Mouse (Mus musculus) small intestine, adult 2 months (tissue): ENCODE results near the gene Pdxk. TPM values are rescaled to one million over a fixed set of nuclear protein-coding genes. Genes with fewer than 3 reads are reported as not detected.
A peak's percentile ranks its signal among the peaks of the same experiment; 100 is the strongest.

ENCODE experiments used
- H3K27ac ChIP-seq: fragments of 200-500 bp; 2 replicates; pipeline ENCODE4 v1.5.1; 2012; ENCODE audit warnings: low read depth, low read length, control low read depth, inconsistent platforms; ENCODE audit not compliant: insufficient read depth
- H3K27me3 ChIP-seq: fragments of 200-500 bp; 2 replicates; pipeline ENCODE4 v1.6.1; 2012; ENCODE audit warnings: mild to moderate bottlenecking, moderate library complexity, low read length, inconsistent platforms; ENCODE audit not compliant: control insufficient read depth, insufficient read depth
- H3K36me3 ChIP-seq: fragments of 200-500 bp; 2 replicates; pipeline ENCODE4 v1.6.1; 2012; ENCODE audit warnings: mild to moderate bottlenecking, low read length, control low read depth, inconsistent platforms; ENCODE audit not compliant: control insufficient read depth, insufficient read depth
- H3K4me1 ChIP-seq: fragments of 200-500 bp; 2 replicates; pipeline ENCODE4 v1.6.1; 2012; ENCODE audit warnings: low read length, inconsistent platforms, mixed read lengths; ENCODE audit not compliant: control insufficient read depth, insufficient read depth, insufficient read length
- H3K4me3 ChIP-seq: fragments of 200-500 bp; 2 replicates; pipeline ENCODE4 v1.5.1; 2012; ENCODE audit warnings: low read depth, mild to moderate bottlenecking, control low read depth, inconsistent platforms, low read length, moderate library complexity
- CTCF ChIP-seq: fragments of 200-500 bp; IDR thresholded peaks from 2 replicates; pipeline ENCODE4 v1.5.1; 2012; ENCODE audit warnings: low read depth, mild to moderate bottlenecking, control low read depth, inconsistent platforms, low read length, moderate library complexity, mixed read lengths; ENCODE audit not compliant: insufficient replicate concordance, insufficient read length; ENCODE audit errors: extremely low read depth
- POLR2A ChIP-seq: fragments of 200-500 bp; IDR thresholded peaks from 2 replicates; pipeline ENCODE4 v1.6.1; 2012; ENCODE audit warnings: low read depth, mild to moderate bottlenecking, control low read depth, inconsistent platforms, low read length, moderate library complexity
- WGBS: fragments of 180-500 bp; shearing (Covaris S2); methylation state at CpG from one replicate; pipeline ENCODE4 v1.1.7; 2018; 5-methylcytosine and 5-hydroxymethylcytosine counted together
- polyA plus RNA-seq: library from polyadenylated mRNA; depleted of rRNA; stranded (reverse); fragments of >200 nt; gene quantifications from 2 replicates; pipeline ENCODE4 v1.2.3, GENCODE M21; 2012

The Pdxk gene
- polyA plus RNA-seq, 1 experiment, result 38.7 TPM

- WGBS, result 94% methylated on average over 3 of the region's 3 CpGs
- H3K4me1 ChIP-seq, result no peaks in the 10 kb centered on the region
- no peak overlapping the region for H3K27ac ChIP-seq
- peaks cover 64% of the 10 kb centered on the region for H3K36me3 ChIP-seq
- no peak overlapping the region for H3K4me3 ChIP-seq
- no peak for TF ChIP-seq CTCF
- no peak for TF ChIP-seq POLR2A
- H3K27me3 ChIP-seq, result no peaks in the 10 kb centered on the region
Observed at GRCm38 (mm10) chr10:78446195-78446594, 18.6 kb downstream of the Pdxk start.

- TF ChIP-seq CTCF (no peak), POLR2A (no peak)
- Histone ChIP-seq H3K4me1 (peaks cover 2% of the 10 kb centered on the region; the same call in 1 of the 2 replicates), H3K4me3 (no peak overlapping the region), H3K27ac (no peak overlapping the region), H3K27me3 (no peaks in the 10 kb centered on the region), H3K36me3 (peaks cover 49% of the 10 kb centered on the region)
- 91% methylated on average over 3 of the region's 3 CpGs for WGBS
Observed at GRCm38 (mm10) chr10:78442292-78442691, 22.5 kb downstream of the Pdxk start.

- Histone ChIP-seq H3K27ac (no peak overlapping the region), H3K4me1 (peaks cover 2% of the 10 kb centered on the region; the same call in 1 of the 2 replicates), H3K4me3 (no peak overlapping the region), H3K27me3 (no peaks in the 10 kb centered on the region), H3K36me3 (peaks cover 42% of the 10 kb centered on the region)
- TF ChIP-seq POLR2A, result no peak
- TF ChIP-seq CTCF, result no peak
- 81% methylated on average over 5 of the region's 5 CpGs for WGBS
Observed at GRCm38 (mm10) chr10:78441606-78442005, 23.2 kb downstream of the Pdxk start.

- no peak for TF ChIP-seq POLR2A
- TF ChIP-seq CTCF, result peak; percentile 72; the same call in 1 of the 2 replicates
- 70% methylated on average over 9 of the region's 9 CpGs for WGBS
- peaks cover 2% of the 10 kb centered on the region; the same call in 1 of the 2 replicates for H3K4me1 ChIP-seq
- peaks cover 36% of the 10 kb centered on the region for H3K36me3 ChIP-seq
- H3K27me3 ChIP-seq, result no peaks in the 10 kb centered on the region
- no peak overlapping the region for H3K4me3 ChIP-seq
- H3K27ac ChIP-seq, result no peak overlapping the region
Observed at GRCm38 (mm10) chr10:78440812-78441211, 24.0 kb downstream of the Pdxk start.

- TF ChIP-seq CTCF, result no peak
- no peak for TF ChIP-seq POLR2A
- Histone ChIP-seq H3K27me3 (no peaks in the 10 kb centered on the region), H3K36me3 (peaks cover 29% of the 10 kb centered on the region), H3K27ac (no peak overlapping the region), H3K4me1 (peaks cover 2% of the 10 kb centered on the region; the same call in 1 of the 2 replicates), H3K4me3 (no peak overlapping the region)
- WGBS, result 81% methylated on average over 7 of the region's 7 CpGs
Observed at GRCm38 (mm10) chr10:78439990-78440389, 24.8 kb downstream of the Pdxk start.

GRCm38 (mm10) chr10:78439550-78439949 is 25.2 kb downstream of the Pdxk start:
- H3K27ac ChIP-seq, result no peak overlapping the region
- WGBS, result 61% methylated on average over 5 of the region's 5 CpGs
- no peaks in the 10 kb centered on the region for H3K27me3 ChIP-seq
- TF ChIP-seq POLR2A (no peak), CTCF (peak; percentile 20; the same call in 1 of the 2 replicates)
- H3K4me1 ChIP-seq, result peaks cover 2% of the 10 kb centered on the region; the same call in 1 of the 2 replicates
- H3K36me3 ChIP-seq, result peaks cover 28% of the 10 kb centered on the region
- no peak overlapping the region for H3K4me3 ChIP-seq

- H3K27ac ChIP-seq, result no peak overlapping the region
- peaks cover 2% of the 10 kb centered on the region; the same call in 1 of the 2 replicates for H3K4me1 ChIP-seq
- peaks cover 17% of the 10 kb centered on the region for H3K36me3 ChIP-seq
- TF ChIP-seq CTCF, result peak; percentile 92
- TF ChIP-seq POLR2A, result no peak
- no peaks in the 10 kb centered on the region for H3K27me3 ChIP-seq
- H3K4me3 ChIP-seq, result no peak overlapping the region
- WGBS, result 19% methylated on average over 5 of the region's 5 CpGs
Observed at GRCm38 (mm10) chr10:78438094-78438493, 26.7 kb downstream of the Pdxk start.

- H3K36me3 ChIP-seq, result peaks cover 2% of the 10 kb centered on the region; the same call in 1 of the 2 replicates
- TF ChIP-seq CTCF (no peak), POLR2A (no peak)
- H3K27ac ChIP-seq, result no peak overlapping the region
- no peak overlapping the region for H3K4me3 ChIP-seq
- H3K27me3 ChIP-seq, result no peaks in the 10 kb centered on the region
- WGBS, result 60% methylated on average over 3 of the region's 3 CpGs
- no peaks in the 10 kb centered on the region for H3K4me1 ChIP-seq
Observed at GRCm38 (mm10) chr10:78432853-78433252, 31.9 kb downstream of the Pdxk start.
